In the genomic region with DNA sequence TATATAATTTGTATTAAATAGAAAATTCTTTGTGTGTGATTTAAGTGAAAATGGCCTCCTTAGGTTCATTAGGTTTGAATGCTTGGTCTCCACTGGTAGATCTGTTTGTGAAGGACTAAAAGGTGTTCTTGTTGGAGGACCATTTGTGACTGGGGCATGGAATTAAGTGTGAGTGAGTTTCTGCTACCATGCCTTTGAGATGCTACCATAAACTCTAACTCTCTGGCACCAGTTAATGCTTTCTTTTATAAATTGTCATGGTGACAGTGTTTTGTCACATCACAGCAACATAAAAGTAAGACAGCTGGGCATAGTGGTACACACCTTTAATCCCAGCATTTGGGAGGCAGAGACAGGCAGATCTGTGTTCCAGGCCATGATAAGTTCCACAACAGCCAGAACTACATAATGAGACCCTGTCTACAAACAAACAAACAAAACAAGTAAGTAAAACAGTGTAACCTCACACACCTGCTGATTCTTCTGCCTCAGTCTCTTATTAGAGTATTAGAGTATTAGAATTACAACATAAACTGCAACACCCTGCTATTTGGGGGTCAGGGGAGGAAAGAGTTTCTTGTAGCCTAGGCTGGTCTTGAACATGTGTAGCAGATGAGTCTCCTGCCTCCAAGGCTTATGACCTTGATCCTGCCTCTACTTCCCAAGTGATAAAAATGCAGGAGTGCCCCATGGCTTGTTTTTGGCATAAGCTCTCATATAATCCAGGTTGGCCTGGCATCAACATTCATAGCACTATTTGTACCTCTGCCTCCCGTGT, we compare ENCODE assay signal across 8 mouse cellular contexts. TPM values are rescaled to one million over a fixed set of nuclear protein-coding genes. Genes with fewer than 3 reads are reported as not detected.
A peak's percentile ranks its signal among the peaks of the same experiment; 100 is the strongest.
DNase-seq lines count a peak whose midpoint lies in the region; ATAC-seq lines count a peak whose summit lies in the region.

No protein-coding gene starts in this region.

- no peaks in the 10 kb centered on the region for H3K9me3 ChIP-seq in neural tube, embryonic 13.5 days
- no peaks in the 10 kb centered on the region for H3K9me3 ChIP-seq in limb, embryonic 13.5 days
- no peaks in the 10 kb centered on the region for H3K9me3 ChIP-seq in stomach, embryonic 15.5 days

- H3K27ac ChIP-seq in neural tube, embryonic 13.5 days (replicated peaks) = peak overlapping the region; percentile 74
- H3K27ac ChIP-seq in limb, embryonic 13.5 days = peak overlapping the region; percentile 34
- peak overlapping the region; percentile 68; the same call in 1 of the 2 replicates for H3K27ac ChIP-seq in stomach, embryonic 15.5 days

- H3K27me3 ChIP-seq in neural tube, embryonic 13.5 days = no peaks in the 10 kb centered on the region
- no peaks in the 10 kb centered on the region for H3K27me3 ChIP-seq in limb, embryonic 13.5 days
- H3K27me3 ChIP-seq in stomach, embryonic 15.5 days (replicated peaks) = no peaks in the 10 kb centered on the region

- H3K36me3 ChIP-seq in neural tube, embryonic 13.5 days = no peaks in the 10 kb centered on the region
- H3K36me3 ChIP-seq in limb, embryonic 13.5 days = no peaks in the 10 kb centered on the region
- H3K36me3 ChIP-seq in stomach, embryonic 15.5 days = no peaks in the 10 kb centered on the region

- H3K9ac ChIP-seq in neural tube, embryonic 13.5 days = no peak overlapping the region
- no peak overlapping the region for H3K9ac ChIP-seq in limb, embryonic 13.5 days
- no peak overlapping the region for H3K9ac ChIP-seq in stomach, embryonic 15.5 days

- ATAC-seq in neural tube, embryonic 13.5 days (ENCODE audit: low read depth) = no peak
- no peak for ATAC-seq in limb, embryonic 13.5 days (ENCODE audit: low FRiP score, low read depth)
- no peak for ATAC-seq in stomach, embryonic 15.5 days (ENCODE audit: insufficient read depth, low FRiP score, low read depth)
- no peak for ATAC-seq in erythroid progenitor cell, adult 5-6 weeks (replicated peaks; ENCODE audit: low FRiP score, poor library complexity, severe bottlenecking)

- 52% methylated on average over 1 of the region's 1 CpGs for WGBS in neural tube, embryonic 13.5 days
- WGBS in limb, embryonic 13.5 days = 50% methylated on average over 1 of the region's 1 CpGs
- WGBS in stomach, embryonic 15.5 days = 15% methylated on average over 1 of the region's 1 CpGs

- H3K4me3 ChIP-seq in neural tube, embryonic 13.5 days = no peak overlapping the region
- H3K4me3 ChIP-seq in limb, embryonic 13.5 days = no peak overlapping the region
- no peak overlapping the region for H3K4me3 ChIP-seq in stomach, embryonic 15.5 days (replicated peaks)

- H3K4me1 ChIP-seq in neural tube, embryonic 13.5 days (replicated peaks) = peaks cover 20% of the 10 kb centered on the region
- H3K4me1 ChIP-seq in limb, embryonic 13.5 days = peaks cover 4% of the 10 kb centered on the region; the same call in 1 of the 2 replicates
- no peaks in the 10 kb centered on the region for H3K4me1 ChIP-seq in stomach, embryonic 15.5 days

- intact Hi-C loops in left cerebral cortex, postnatal 14 days (cut with DNase I) = loop anchor here (2.0 kb wide), 1 partner anchor 15 kb away; no protein-coding TSS in a partner anchor

- peak; percentile 59 for DNase-seq in heart, adult 11 months
- DNase-seq in heart, adult 8-10 months (ENCODE audit: low spot score) = no peak
- DNase-seq in neural tube, embryonic 10.5 days (ENCODE audit: extremely low spot score, low spot score) = no peak
- no peak for DNase-seq in left cerebral cortex, postnatal 14 days (ENCODE audit: low spot score in 2 of 2)

- H3K4me2 ChIP-seq in neural tube, embryonic 13.5 days = no peak overlapping the region
- no peak overlapping the region for H3K4me2 ChIP-seq in limb, embryonic 13.5 days (replicated peaks)
- H3K4me2 ChIP-seq in stomach, embryonic 15.5 days = no peak overlapping the region

RNA-seq across cellular contexts. Expression of a gene that starts 22.6 kb away (rescaled TPM):
- under 1 TPM in 3 of 4 experiments, not detected in 1; 0.16 to 0.29 (median 0.19) TPM for total RNA-seq in heart, adult 8-10 months (2022)
- polyA plus RNA-seq in neural tube, embryonic 13.5 days (2015; fragmentation: Nextera tagmentation; extraction: Ambion mirVana) = 0.32 and 1.4 TPM in 2 replicates
- 0.93 and 1.3 TPM in 2 replicates for polyA plus RNA-seq in limb, embryonic 13.5 days (2015; fragmentation: Nextera tagmentation; extraction: Ambion mirVana)
- 0.46 and 0.59 TPM in 2 replicates for polyA plus RNA-seq in stomach, embryonic 15.5 days (2015; fragmentation: Nextera tagmentation; extraction: Ambion mirVana)
- total RNA-seq in left cerebral cortex, postnatal 14 days (2021) = under 1 TPM; 0.19 to 0.92 TPM
- total RNA-seq in erythroid progenitor cell, adult 5-6 weeks (2015; ENCODE audit: low replicate concordance) = 8.8 TPM in 1 of 2 replicates, not detected in the other
- total RNA-seq in erythroid progenitor cell, adult 5-6 weeks (2017; ENCODE audit: low replicate concordance) = not detected in 2 replicates

RNA-seq across cellular contexts. Expression of a gene that starts 22.7 kb away (rescaled TPM):
- 1 to 10 TPM in 2 of 4 experiments, under 1 TPM in 2; 0.72 to 2.0 (median 1.2) TPM for total RNA-seq in heart, adult 8-10 months (2022)
- 6.2 and 7.0 TPM in 2 replicates for polyA plus RNA-seq in neural tube, embryonic 13.5 days (2015; fragmentation: Nextera tagmentation; extraction: Ambion mirVana)
- 10.0 and 10.2 TPM in 2 replicates for polyA plus RNA-seq in limb, embryonic 13.5 days (2015; fragmentation: Nextera tagmentation; extraction: Ambion mirVana)
- 6.3 and 6.5 TPM in 2 replicates for polyA plus RNA-seq in stomach, embryonic 15.5 days (2015; fragmentation: Nextera tagmentation; extraction: Ambion mirVana)
- total RNA-seq in left cerebral cortex, postnatal 14 days (2021) = 1 to 10 TPM; 4.7 to 5.5 TPM
- total RNA-seq in erythroid progenitor cell, adult 5-6 weeks (2015; ENCODE audit: low replicate concordance) = 5.0 and 5.4 TPM in 2 replicates
- total RNA-seq in erythroid progenitor cell, adult 5-6 weeks (2017; ENCODE audit: low replicate concordance) = 13.2 and 14.8 TPM in 2 replicates
